Mouse (Mus musculus) midbrain, embryonic 16.5 days (tissue): ENCODE data around the gene Kxd1. TPM values are rescaled to one million over a fixed set of nuclear protein-coding genes. Genes with fewer than 3 reads are reported as not detected.

ENCODE experiments used
- ATAC-seq: fragments of 200-750 bp; cut with Nextera tagmentation; 2 replicates; pipeline ENCODE4 v1.8.0; 2017; ENCODE audit warnings: moderate TSS enrichment
- H3K27ac ChIP-seq: fragments of 300-500 bp; sonication (generic); 2 replicates; pipeline ENCODE4 v1.5.1; 2014; ENCODE audit warnings: mild to moderate bottlenecking, low read length, mixed read lengths
- H3K27me3 ChIP-seq: fragments of 300-500 bp; sonication (generic); 2 replicates; pipeline ENCODE4 v1.6.1; 2014; ENCODE audit warnings: low read depth, low read length, mixed read lengths; ENCODE audit not compliant: control insufficient read depth, insufficient read depth
- H3K36me3 ChIP-seq: fragments of 300-500 bp; sonication (generic); 2 replicates; pipeline ENCODE4 v1.6.1; 2014; ENCODE audit warnings: mild to moderate bottlenecking, low read length, moderate library complexity, mixed read lengths; ENCODE audit not compliant: control insufficient read depth, insufficient read depth
- H3K4me1 ChIP-seq: fragments of 300-500 bp; sonication (generic); 2 replicates; pipeline ENCODE4 v1.6.1; 2014; ENCODE audit warnings: mild to moderate bottlenecking, low read length, mixed read lengths; ENCODE audit not compliant: control insufficient read depth, insufficient read depth
- H3K4me2 ChIP-seq: fragments of 300-500 bp; sonication (generic); 2 replicates; pipeline ENCODE4 v1.6.1; 2014; ENCODE audit warnings: mild to moderate bottlenecking, low read length, mixed read lengths
- H3K4me3 ChIP-seq: fragments of 300-500 bp; sonication (generic); 2 replicates; pipeline ENCODE4 v1.5.1; 2014; ENCODE audit warnings: low read depth, mild to moderate bottlenecking, low read length, moderate library complexity, mixed read lengths
- H3K9ac ChIP-seq: fragments of 300-500 bp; sonication (generic); 2 replicates; pipeline ENCODE4 v1.6.1; 2014; ENCODE audit warnings: low read depth, low read length, mixed read lengths
- H3K9me3 ChIP-seq: fragments of 300-500 bp; sonication (generic); replicated peaks from 2 replicates; pipeline ENCODE4 v1.6.1; 2014; ENCODE audit warnings: mild to moderate bottlenecking, low read length, mixed read lengths; ENCODE audit not compliant: control insufficient read depth, poor library complexity, severe bottlenecking
- WGBS: fragments of 180-500 bp; shearing (Covaris S2); extraction: QIAGEN DNeasy Blood & Tissue Kit; methylation state at CpG from one replicate; pipeline ENCODE4 v1.1.7; 2014; 5-methylcytosine and 5-hydroxymethylcytosine counted together
- polyA plus RNA-seq: library from polyadenylated mRNA; unstranded; fragments of >200 nt; fragmentation: Nextera tagmentation; extraction: Ambion mirVana; gene quantifications from 2 replicates; pipeline ENCODE4 v1.2.1, GENCODE M21; 2015

Kxd1 gene
- polyA plus RNA-seq, 1 experiment from 2014 or later: 43.1 TPM

DNA sequence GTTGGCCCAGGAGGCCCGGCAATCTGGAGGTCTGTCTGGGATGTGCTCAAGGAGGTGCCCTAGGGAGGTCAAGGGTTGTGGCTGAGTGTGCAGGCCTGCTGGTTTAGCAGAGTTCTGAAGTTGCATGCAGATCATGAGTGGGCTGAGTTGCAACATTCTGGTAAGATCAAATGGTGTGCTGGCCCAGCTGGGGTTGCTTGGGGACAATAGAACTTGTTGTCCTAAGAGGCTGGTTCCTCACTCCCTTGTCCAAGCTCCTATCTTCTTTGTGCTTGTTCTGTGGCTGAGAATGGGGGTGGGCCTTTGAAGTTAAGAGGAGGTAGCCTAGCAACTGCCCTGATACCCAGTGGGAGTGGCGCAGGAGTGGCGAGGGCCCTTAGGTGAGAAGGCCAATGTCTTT is 35.0 kb upstream of the Kxd1 start:
- Histone ChIP-seq H3K27ac (no peak overlapping the region), H3K4me1 (no peaks in the 10 kb centered on the region), H3K27me3 (no peaks in the 10 kb centered on the region), H3K9me3 (no peaks in the 10 kb centered on the region), H3K4me3 (no peak overlapping the region), H3K36me3 (no peaks in the 10 kb centered on the region), H3K4me2 (no peak overlapping the region), H3K9ac (no peak overlapping the region)
- WGBS: 74% methylated on average over 3 of the region's 3 CpGs
- no peak for ATAC-seq

DNA sequence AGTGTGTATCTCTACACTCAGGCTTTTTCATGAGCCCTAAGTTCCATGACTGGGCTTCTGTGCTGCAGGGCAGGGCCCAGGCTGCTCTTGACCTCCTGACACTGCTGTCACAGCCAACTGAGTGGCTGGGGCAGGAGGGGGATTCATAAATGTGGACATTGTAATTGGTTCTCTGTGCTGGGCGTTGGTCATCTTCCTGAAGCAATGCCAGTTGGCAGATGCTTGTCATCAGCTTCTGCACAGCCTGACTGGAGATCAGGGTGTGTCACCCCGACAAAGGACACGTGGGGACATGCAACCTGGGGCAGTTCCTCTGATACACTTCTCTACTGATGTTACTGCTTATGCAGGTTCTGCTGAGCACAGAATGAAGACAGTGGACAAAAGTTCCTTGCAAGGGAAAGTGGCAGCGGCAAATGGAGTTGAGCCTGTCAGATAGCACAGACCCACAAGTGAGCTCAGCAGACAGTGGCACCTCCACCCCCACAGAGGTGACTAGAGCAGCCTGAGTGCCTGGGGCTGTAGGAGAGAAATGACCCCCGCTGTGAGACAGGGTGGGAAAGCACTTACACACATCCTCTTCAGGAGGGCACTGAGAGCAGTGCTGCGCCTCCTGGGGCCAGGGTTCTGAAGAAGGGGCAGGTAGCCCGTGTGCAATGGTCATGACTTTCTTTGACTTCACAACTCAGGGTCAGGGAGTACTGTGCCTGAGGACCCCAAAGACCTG is 34.2 kb upstream of the Kxd1 start:
- Histone ChIP-seq H3K4me2 (no peak overlapping the region), H3K9me3 (no peaks in the 10 kb centered on the region), H3K4me1 (no peaks in the 10 kb centered on the region), H3K27me3 (no peaks in the 10 kb centered on the region), H3K4me3 (no peak overlapping the region), H3K27ac (no peak overlapping the region), H3K36me3 (no peaks in the 10 kb centered on the region), H3K9ac (no peak overlapping the region)
- 88% methylated on average over 7 of the region's 7 CpGs for WGBS
- no peak for ATAC-seq

DNA sequence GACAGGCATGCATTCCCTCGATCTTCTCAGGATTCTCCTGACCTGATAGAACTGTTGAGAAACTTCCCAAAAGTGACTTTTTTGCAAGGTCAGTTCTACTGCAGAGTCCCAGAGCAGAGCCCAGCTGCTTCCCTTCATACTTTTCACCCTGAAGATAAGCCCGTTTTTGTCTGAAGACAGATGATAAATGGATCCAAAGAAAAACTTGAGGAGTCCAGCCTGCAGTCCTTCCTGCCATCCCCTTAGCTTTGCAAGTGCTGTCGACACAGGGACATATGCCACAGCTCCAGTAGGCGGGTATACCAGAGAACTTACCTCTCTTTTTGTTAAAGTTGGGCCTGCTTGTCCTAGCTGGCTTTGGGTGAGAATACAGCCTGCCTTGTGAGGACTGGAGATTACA is 33.6 kb upstream of the Kxd1 start:
- 86% methylated on average over 4 of the region's 4 CpGs for WGBS
- ATAC-seq: no peak
- Histone ChIP-seq H3K27me3 (no peaks in the 10 kb centered on the region), H3K9ac (no peak overlapping the region), H3K9me3 (no peaks in the 10 kb centered on the region), H3K4me3 (no peak overlapping the region), H3K4me2 (no peak overlapping the region), H3K36me3 (no peaks in the 10 kb centered on the region), H3K4me1 (no peaks in the 10 kb centered on the region), H3K27ac (no peak overlapping the region)

DNA sequence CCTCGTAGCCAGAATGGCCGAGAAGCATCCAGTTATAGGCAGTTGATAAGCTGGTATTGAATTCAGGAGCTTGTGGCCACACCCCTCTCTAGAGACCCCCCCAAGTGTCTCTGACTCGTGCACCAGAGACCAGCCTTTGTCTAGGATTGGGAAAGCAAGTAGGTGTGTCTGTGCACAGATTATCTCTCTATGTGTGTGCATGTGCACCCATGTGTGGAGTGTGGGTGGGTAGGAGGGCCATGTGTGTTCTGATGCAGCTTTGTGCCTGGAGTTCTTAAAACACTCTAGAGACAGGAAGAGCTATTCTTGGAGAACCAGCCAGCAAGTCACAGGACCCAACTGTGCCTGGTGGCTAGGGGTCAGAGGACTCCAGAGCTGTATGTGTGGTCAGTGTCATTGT is 32.8 kb upstream of the Kxd1 start:
- H3K36me3 ChIP-seq: no peaks in the 10 kb centered on the region
- no peaks in the 10 kb centered on the region for H3K4me1 ChIP-seq
- no peaks in the 10 kb centered on the region for H3K27me3 ChIP-seq
- H3K9ac ChIP-seq: no peak overlapping the region
- H3K4me3 ChIP-seq: no peak overlapping the region
- ATAC-seq: no peak
- H3K27ac ChIP-seq: no peak overlapping the region
- WGBS: 67% methylated on average over 3 of the region's 3 CpGs
- no peak overlapping the region for H3K4me2 ChIP-seq
- H3K9me3 ChIP-seq: no peaks in the 10 kb centered on the region

DNA sequence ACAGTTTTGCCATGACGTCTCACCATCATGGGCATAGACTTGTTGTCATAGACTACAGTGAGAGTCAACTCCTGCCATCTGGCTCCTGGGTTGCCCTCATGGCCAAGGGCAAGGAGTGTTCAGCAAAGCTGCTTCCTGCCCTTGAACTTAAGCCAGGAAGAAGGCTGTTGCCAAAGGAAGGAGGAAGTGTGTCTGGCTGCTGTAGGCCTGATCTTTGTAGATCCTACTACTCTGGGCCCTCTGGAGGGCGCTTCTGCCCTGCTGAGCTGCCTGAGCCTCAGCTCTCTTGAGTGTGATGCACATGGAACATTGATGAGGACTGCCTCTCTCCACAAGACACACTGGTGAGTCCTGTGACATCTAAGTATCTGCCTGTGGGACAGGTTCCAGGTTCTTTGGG is 32.3 kb upstream of the Kxd1 start:
- no peaks in the 10 kb centered on the region for H3K27me3 ChIP-seq
- H3K27ac ChIP-seq: no peak overlapping the region
- no peaks in the 10 kb centered on the region for H3K36me3 ChIP-seq
- H3K4me3 ChIP-seq: no peak overlapping the region
- 91% methylated on average over 2 of the region's 2 CpGs for WGBS
- H3K4me2 ChIP-seq: no peak overlapping the region
- H3K9me3 ChIP-seq: no peaks in the 10 kb centered on the region
- H3K4me1 ChIP-seq: no peaks in the 10 kb centered on the region
- no peak for ATAC-seq
- no peak overlapping the region for H3K9ac ChIP-seq

DNA sequence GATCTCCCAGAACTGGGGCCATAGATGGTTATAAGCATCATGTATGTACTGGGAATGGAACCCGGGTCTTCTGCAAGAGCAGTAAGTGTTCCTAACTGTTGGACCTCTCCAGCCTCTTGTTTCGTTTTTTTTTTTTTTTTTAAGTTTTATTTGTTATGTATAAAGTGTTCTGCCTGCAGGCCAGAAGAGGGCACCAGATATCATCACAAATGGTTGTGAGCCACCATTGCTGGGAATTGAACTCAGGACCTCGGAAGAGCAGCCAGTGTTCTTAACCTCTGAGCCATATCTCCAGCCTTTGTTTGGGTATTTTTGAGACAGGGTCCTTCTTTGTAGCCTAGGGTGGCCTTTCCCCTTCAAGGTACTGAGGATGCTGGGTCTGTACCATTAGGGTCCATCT is 31.2 kb upstream of the Kxd1 start:
- WGBS: 78% methylated on average over 3 of the region's 3 CpGs
- Histone ChIP-seq H3K27me3 (no peaks in the 10 kb centered on the region), H3K36me3 (no peaks in the 10 kb centered on the region), H3K4me3 (no peak overlapping the region), H3K4me2 (no peak overlapping the region), H3K9ac (no peak overlapping the region), H3K27ac (no peak overlapping the region), H3K9me3 (no peaks in the 10 kb centered on the region), H3K4me1 (no peaks in the 10 kb centered on the region)
- ATAC-seq: no peak

DNA sequence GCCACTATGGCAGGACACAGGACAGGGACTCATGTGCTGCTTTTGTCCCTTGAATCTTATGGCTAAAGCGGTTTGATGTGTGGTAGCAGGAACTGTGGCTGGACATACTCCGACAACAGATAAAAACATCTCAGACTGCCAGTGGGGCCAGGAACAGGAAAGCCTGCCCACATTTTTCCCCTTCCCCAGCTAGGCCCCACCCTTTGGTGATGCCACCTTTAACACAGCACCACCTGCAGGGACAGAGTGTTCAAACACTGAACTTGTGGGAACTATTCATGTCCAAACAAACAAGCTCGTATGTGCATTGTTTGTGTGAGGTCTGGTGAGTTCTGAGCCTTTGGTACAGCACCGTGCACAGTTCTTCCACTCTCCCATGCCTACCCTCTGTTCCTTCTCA is 30.6 kb upstream of the Kxd1 start:
- Histone ChIP-seq H3K4me2 (no peak overlapping the region), H3K27ac (no peak overlapping the region), H3K9ac (no peak overlapping the region), H3K4me1 (no peaks in the 10 kb centered on the region), H3K36me3 (no peaks in the 10 kb centered on the region), H3K9me3 (no peaks in the 10 kb centered on the region), H3K4me3 (no peak overlapping the region), H3K27me3 (no peaks in the 10 kb centered on the region)
- 65% methylated on average over 4 of the region's 4 CpGs for WGBS
- ATAC-seq: no peak

DNA sequence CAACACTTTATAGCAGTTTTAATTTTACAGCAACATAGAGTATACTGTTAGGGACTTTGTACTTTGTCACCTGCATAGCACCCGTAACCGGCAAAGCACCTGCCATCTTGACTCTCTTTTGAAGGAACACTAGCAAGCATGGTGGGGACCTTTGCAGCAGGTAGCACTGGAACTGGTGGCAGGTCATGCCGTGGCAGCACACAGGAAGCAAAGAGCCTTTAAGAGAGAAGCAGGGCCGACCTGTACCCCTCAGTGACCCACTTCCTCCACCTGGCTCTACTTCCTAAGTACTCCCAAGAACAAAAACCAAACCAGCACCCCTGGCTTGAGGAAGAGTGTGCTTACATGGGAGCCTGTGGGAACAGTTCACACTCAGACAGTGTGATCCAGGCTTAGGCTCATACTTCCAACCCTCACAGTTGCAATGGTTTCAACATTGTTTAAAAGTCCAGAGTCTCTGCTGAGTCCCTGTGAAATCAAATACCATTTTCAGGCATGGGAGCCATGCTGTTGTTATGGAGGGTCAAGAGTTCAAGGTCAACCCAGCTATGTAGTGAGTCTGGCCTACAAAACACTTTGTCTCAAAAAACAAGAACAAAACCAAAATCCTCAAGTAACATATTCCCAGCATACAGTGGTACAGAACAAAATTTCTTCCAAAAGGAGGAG is 27.5 kb upstream of the Kxd1 start:
- no peak overlapping the region for H3K4me2 ChIP-seq
- WGBS: 90% methylated on average over 4 of the region's 4 CpGs

DNA sequence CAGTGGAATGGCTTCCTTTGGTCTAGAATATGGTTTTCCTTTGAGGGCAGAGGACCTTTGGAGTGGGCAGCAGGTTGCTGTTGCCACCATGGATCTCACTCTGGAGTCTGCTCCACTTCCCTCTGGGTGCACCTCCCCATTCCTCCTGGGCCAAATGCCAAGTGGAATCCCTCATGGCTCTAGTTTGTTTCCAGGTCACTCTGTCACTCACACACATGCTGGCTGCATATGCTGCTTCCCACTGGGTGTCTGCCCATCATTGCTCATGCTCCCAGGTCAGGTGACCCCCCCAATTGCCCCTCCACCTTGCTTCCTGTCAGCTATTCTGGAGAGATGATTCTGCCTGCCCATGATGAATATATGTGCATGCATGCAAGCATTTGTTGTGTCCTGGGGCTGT is 26.0 kb upstream of the Kxd1 start:
- H3K36me3 ChIP-seq: no peaks in the 10 kb centered on the region
- H3K27ac ChIP-seq: no peak overlapping the region
- no peak for ATAC-seq
- no peaks in the 10 kb centered on the region for H3K9me3 ChIP-seq
- no peak overlapping the region for H3K4me3 ChIP-seq
- 0 out of 2 replicates have a peak, but pooled peaks cover 2% of the 10 kb centered on the region for H3K4me1 ChIP-seq
- no peak overlapping the region for H3K9ac ChIP-seq
- no peaks in the 10 kb centered on the region for H3K27me3 ChIP-seq
- H3K4me2 ChIP-seq: no peak overlapping the region

More for the DNA sequence above, 27.5 kb upstream of the Kxd1 start:
- H3K9ac ChIP-seq: no peak overlapping the region
- no peaks in the 10 kb centered on the region for H3K9me3 ChIP-seq
- no peaks in the 10 kb centered on the region for H3K27me3 ChIP-seq
- ATAC-seq: no peak
- 0 out of 2 replicates have a peak, but pooled peaks cover 2% of the 10 kb centered on the region for H3K4me1 ChIP-seq
- H3K4me3 ChIP-seq: no peak overlapping the region
- no peaks in the 10 kb centered on the region for H3K36me3 ChIP-seq
- no peak overlapping the region for H3K27ac ChIP-seq
